Mouse (Mus musculus): Measurements from ENCODE around the gene Crocc.

The Crocc gene

DNA sequence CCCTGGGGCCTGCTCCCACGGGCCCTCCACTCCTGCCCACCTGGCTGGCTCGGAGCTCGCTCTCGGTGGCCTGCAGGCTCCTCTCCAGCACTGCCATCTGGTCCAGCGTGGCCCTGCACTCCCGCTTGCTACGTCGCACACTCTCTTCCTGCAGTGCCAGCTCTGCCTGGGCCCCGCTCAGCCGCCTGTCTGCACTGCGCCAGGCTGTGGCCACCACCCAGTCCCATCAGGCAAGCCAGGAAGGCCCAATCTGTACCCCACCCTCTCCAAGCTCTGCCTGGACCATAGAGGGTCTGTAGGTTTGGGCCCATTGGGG, 38.8 kb downstream of the Crocc start:
- DNase-seq (ENCODE audit: extremely low spot score, low read depth, low spot score) = no peak

DNA sequence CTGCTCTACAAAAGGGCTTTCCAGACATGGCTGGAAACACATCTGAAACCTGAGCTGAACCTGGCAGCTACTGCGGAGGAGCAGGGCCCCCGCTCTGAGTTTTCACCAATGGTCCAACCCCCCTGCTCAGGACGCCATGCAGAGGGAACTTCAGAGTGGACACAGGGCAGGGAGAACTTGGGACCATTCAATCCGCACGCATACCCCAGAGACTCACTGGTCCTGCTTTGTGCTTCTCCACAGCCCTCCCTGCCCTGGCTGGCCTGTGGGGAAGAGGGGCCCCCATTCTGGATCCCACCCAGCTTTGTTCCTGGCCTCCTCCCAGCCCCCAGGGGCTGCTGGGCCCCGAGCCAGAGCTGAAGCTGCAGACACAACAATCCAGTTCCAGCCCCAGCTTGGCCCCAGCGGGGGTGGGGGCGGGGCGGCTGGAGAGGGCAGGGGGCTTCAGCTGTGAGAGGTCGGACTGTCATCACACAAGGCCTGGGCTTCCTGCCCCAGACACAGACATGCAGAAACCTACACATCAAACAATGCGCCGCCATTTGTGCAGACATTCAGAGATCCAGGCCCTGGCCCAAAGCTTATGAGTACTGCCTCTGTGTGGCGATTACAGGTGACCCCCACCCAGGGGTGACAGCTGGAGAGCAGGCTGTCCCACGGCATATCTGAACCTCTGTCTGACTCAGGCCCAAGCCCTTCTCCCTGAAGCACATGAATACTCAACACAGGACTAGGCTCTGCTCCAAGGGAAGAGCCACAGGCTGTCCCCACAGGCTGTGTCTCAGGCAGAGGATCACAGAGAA, 39.3 kb downstream of the Crocc start:
- DNase-seq (ENCODE audit: extremely low spot score, low read depth, low spot score) = no peak

DNA sequence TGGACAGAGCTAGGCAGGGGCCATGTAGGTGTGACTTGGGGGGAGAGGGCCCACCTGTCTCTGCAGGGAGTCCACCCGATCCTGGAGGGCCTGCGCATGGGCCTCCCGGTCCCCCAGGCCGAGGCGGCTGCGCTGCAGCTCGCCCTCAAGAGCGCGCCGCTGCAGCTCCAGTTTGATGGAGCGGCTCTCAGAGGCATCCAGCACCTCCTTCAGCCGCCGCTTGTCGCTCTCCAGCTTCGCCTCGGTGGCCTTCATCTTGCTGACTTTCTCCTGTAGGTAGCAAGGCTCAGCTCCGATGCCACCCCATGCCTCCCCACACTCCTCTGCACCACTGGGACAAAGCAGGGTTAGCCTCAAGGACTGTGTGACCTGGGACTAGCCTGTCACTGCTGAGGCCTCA, 40.1 kb downstream of the Crocc start:
- DNase-seq (ENCODE audit: extremely low spot score, low read depth, low spot score) = no peak

DNA sequence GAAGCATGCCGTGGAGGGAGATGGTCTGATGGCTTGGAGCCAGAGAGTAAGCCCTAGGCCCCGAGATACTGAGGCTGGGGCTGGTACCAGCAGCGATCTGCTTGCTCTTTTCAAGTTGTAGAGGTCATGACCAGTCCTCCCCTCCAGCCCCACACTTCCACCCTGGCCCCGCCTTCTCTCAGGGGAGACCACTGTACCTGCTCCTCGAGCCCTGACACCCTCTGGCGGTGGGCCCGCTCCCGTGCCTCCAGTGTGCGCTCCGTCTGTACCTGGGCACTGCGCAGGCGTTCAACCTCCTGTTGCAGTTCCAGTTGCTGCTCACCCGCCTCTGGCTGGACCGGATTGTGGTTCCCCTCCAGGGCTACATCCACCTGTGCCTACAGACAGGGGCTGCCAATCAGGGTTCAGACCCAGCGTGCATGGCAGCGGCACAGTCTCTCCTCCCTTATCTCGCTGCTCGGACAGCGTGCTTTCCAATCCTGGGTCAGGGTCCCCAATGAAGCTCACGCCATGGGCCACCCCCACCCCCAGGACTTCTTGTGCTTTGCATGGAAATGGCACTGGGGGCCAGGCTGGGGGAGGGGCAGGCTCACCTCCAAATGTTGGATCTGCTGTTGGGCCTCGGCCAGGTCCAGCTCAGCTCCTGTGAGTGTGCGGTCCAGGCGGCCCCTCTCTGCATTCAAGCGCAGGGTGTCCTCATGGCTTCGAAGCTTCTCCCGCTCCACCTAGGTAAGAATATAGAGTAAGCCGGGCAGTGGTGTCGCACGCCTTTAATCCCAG, 42.5 kb downstream of the Crocc start:
- no peak for DNase-seq (ENCODE audit: extremely low spot score, low read depth, low spot score)

DNA sequence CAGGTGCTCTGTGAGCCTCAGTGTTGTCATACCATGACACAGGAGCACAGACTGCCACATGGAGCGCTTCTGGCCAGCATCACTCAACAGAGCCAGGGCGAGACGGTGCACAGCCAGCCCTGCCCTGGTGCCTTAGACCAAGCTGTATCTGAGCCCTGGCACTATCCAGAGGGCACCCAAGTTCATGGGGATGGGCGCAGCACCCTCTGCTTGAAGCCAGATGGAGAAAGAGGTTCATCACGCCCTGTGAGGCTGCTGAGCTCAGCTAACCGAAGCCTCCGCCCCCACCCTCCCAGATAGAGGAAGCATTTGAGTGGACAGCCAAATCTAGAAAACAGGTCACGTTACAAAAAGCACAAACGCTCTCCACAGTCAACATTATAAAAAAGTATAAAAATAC, 44.0 kb downstream of the Crocc start:
- DNase-seq (ENCODE audit: extremely low spot score, low read depth, low spot score) = no peak

DNA sequence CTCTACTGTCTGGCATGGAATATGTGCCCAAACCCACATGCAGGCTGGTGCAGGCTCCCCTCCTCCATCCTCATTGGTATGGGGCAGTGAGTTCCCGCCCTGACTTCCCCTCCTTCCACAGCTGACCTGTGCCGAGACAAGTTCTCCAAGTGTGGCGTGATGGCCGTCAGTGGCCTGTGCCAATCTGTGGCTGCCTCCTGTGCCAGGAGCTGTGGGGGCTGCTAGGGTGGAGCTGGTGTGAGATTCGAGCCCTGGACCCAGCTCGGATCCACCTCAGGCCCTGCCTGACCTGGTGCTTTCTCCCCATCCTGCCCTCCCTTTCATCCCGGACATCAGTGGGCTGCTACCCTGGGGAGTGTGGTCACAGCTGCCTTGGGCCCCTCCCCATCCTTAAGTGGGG, 45.0 kb downstream of the Crocc start:
- DNase-seq (ENCODE audit: extremely low spot score, low read depth, low spot score) = no peak

DNA sequence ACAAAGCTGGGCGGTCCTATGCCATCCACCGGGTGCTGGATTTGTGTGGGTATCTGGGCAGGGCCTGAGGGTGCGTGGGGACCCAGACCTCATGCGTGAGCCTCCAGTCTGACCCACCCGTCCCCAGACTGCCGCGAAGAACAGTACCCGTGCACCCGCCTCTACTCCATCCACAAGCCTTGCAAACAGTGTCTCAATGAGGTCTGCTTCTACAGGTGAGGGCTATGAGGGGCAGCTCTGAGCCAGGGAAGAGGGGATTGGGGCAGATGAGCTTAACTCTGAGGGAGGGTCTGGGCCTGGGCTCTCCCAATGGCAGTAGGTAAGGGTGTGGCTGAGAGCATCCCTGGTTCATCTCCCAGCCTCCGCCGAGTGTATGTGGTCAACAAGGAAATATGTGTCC, 45.5 kb downstream of the Crocc start:
- no peak for DNase-seq (ENCODE audit: extremely low spot score, low read depth, low spot score)

DNA sequence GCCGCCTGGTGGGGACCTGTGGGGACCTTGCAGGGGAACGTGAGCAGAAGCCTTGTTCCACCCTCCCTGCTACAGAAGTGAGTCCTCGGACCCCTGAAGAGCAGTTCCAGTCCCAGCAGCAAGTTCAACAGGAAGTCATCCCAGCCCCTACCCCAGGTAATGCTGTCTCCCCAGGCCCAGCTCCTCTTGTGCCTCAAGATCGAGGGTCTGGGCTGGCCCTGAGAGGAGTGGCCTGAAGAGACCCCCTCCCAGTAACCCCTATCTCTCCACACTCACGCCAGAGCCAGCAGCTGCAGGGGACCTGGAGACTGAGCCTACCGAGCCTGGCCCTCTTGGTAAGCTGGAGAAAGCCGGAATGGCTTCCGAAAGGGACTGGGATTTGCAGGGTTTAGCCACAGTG, 46.2 kb downstream of the Crocc start:
- DNase-seq (ENCODE audit: extremely low spot score, low read depth, low spot score) = no peak

DNA sequence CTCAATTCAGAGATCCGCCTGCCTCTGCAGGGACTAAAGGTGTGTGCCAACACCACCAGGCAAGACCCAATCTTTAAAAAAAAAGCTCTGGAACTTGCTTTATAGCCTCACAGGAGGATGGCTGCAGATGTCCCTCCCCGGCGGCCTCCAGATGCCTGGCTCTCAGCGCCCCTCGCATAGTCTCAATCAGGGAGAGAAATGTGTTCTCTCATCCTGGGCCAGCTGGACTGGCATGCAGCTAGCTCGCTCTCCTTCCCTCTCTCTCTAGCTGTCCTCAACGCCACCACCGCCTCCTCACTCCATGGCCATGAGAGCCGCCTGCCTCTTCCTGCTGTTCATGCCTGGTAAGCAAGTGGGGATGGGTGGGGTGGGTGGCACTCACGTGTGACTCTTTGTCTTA, 47.8 kb downstream of the Crocc start:
- no peak for DNase-seq (ENCODE audit: extremely low spot score, low read depth, low spot score)

DNA sequence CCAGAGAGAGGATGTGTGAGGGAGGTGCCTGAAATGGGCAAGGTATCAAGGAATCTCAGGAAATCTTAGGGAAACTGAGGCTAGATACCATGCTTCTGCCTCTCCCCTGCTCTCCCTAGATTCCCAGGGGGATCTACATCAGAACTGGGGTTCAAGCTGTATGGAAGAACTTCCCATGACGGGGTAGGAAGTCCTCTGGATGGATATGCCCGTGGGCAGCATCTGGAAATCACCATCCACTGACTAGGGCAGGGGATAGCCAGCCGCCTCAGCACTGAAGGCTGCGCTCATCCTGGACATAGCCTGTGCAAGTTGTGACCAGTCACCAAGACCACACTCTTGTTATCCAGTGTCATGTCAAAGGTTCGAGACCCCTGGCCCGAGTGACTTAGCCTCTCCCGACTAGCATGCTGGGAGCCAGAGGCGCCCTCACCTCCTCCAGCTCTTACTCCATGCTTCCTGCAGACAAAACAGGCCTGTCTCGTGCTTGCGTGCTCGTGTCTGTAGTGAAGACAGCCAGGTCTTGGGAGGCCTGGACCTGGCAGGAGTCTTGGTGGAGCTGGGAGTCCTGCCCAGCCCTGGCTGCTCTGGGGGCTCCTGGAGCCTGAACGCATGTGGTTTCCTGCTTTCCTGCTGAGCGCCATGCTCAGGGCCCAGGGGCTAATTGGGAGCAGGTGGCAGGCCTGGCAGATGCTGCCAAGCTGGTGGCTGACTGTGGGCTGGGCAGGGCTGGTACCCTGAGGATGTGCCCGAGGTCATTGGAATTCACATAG, 48.6 kb downstream of the Crocc start:
- no peak for DNase-seq (ENCODE audit: extremely low spot score, low read depth, low spot score)

DNA sequence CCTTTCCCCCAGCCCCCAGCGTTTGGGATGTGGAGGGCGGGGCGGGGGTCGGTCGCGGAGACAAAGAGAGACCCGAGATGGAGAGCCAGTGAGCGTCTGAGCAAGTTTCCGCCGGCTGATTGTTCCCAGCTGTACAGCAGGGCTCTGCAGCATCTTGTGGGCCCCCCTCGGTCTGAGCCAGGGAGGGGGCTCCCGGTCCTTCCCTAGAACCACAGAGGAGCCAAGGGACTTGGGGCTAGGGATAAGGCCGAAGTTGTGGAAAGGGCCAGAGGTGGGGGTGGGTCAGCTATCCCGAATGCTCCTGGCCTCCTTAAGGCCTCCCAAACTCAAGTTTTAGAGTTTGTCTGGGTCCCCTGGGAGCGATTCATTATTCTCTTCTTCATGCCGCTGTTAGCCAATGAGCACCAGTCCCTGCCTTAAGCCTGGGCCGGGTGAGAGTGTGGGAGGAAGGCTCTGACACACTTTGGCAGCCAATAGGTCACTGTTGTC, 49.4 kb downstream of the Crocc start:
- DNase-seq (ENCODE audit: extremely low spot score, low read depth, low spot score) = no peak

DNA sequence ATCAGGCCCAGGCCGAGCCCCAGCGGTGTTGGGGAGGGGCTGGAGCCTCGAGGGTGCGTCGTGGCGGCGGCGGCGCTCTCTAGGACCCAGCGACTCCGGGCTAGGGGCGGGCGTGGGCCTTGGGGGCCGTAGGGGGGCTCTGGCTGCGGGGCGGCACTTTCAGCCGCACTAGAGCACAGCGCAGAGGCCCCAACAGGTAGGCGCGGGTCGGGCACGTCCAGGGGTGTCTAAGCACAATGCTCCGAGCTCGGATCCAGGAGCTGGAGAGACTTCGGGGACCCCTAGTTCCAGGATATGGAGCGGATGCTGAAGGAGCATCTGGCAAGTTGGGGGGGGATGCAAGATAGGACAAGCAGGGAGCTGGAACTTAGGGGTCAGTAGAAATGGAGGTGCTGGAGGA, 49.8 kb downstream of the Crocc start:
- DNase-seq (ENCODE audit: extremely low spot score, low read depth, low spot score) = no peak

DNA sequence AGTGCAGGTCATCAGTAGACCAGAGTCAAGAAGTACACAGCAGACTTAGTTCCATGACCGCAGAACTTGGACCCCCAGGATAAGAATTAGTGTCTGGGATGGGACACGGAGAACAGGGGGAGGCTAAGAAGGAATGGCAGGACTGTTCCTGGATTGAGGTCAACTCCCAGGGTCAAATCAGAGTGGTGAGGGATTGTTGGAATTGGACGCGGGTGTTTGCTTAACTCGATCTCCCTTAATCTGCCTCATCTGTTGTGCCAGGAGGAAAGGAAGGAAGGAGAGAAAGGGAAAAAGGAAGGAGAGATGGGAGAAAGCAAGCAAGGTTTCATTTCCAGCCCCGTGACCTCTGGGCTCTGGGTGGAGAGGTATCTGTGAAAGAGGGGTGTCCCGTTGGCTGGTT, 50.2 kb downstream of the Crocc start, which contains the start of gene Mfap2:
TSS of gene Mfap2 (plus strand) at position 301 of the 400 bp plus-strand sequence.
- no peak for DNase-seq (ENCODE audit: extremely low spot score, low read depth, low spot score)

DNA sequence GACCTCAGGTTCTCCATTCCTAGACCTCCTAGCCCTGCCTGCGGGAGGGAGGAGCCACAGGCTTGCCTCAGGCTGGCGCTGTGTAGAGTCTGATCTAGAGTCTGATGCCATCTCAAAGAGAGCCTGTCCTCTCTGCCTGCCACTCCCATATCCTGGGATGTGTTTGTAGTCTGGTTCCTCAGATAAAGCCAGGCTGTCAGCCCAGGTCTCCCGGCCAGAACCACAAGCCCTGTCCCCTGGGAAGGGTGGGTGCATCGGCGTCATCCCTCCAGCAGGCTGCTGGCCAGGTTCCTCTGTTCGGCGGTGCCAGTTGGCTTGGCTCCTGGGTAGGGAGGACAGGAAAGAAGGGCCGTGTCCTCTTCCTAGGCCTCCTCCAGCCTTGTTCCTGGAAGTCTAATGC, 52.3 kb downstream of the Crocc start:
- DNase-seq (ENCODE audit: extremely low spot score, low read depth, low spot score) = no peak

DNA sequence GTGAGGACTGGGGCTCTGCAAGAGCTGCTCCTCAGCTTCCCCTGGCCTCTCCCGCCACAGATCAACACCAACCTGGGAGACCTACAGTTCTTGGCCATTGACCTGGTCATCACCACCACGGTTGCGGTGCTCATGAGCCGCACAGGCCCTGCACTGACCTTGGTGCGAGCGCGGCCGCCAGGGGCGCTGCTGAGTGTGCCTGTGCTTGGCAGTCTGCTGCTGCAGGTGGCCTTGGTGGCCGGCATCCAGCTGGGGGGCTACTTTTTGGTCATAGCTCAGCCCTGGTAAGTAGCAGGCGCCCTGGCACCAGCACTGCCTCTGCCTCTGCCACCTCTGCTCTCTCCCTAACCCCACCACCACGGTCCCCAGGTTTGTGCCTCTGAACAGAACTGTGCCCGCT, 54.4 kb downstream of the Crocc start:
- no peak for DNase-seq (ENCODE audit: extremely low spot score, low read depth, low spot score)

DNA sequence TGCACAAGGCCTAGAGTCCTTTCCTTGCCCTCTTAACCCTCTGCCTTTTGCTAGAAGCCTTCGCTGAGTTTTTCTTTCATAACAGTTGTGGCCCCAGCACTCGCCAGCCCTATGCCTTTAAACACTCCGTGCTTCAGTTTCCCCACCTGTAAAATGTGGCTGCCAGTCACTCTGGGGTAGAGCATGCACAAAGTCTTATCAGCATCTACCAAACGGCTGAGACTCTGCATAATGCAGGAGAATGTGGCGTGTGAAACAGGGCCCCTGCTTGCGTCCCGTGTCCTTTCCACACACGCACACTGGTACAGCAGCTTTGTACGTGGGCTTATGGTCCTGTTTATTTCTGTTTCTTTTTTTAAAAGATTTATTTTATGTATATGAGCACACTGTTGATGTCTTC, 63.5 kb downstream of the Crocc start:
- no peak for DNase-seq (ENCODE audit: extremely low spot score, low read depth, low spot score)

DNA sequence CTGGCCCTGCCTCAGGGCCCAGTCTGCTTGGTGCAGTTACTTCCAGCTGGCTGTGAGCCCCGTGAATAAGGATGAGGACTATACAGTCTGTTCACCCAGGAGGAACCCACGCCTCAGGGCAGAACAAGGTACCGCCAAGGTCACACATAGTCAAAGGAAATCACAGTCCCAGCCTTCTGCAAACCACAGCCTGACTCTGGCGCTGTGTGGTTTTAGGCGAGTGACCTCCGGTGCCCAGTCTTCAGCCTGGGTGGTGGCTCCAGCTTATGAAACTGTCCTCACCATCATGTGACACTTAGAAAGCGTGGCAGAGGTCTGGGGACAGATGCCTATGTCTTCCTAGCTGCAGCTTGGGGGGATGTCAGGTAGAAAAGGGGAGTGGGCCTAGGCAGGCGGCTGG, 64.5 kb downstream of the Crocc start:
- DNase-seq (ENCODE audit: extremely low spot score, low read depth, low spot score) = no peak

DNA sequence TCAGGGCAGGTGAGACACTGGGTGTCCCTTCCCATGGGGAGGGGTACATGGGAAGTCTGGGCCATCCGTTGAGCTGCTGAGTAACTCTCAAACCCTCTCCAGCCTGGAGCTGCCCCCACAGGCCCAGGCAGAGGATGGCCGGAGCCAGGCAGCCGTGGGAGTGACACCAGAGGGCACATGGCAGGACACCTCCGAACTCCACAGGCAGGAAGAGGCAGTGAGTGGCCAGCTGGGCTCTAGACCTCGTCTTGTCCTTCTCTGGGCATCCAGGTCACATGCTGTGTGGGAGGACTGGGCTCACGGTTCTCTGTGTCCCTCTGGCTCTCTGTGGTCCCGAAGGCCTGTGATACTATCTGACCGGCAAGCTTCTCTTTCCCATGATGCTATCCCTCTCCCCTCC, 66.5 kb downstream of the Crocc start:
- DNase-seq (ENCODE audit: extremely low spot score, low read depth, low spot score) = no peak

DNA sequence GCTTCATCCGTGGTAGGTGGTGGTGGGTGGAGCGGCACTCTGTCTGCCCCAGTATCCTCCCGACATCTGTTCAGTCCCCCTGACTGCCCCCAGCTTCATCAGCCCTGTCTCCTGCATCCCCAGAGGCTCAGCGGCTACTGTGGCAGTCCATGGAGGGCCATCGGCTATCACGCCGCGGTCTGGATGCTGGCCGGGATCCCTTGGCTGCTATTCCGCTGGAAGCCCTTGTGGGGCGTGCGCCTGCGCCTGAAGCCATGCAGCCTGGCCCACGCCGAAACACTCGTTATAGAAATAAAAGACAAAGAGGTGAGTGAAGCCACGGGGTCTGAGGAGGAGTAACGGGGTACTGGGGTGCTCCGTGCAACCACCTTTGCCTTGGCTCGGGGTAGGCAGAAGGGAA, 68.1 kb downstream of the Crocc start:
- no peak for DNase-seq (ENCODE audit: extremely low spot score, low read depth, low spot score)

DNA sequence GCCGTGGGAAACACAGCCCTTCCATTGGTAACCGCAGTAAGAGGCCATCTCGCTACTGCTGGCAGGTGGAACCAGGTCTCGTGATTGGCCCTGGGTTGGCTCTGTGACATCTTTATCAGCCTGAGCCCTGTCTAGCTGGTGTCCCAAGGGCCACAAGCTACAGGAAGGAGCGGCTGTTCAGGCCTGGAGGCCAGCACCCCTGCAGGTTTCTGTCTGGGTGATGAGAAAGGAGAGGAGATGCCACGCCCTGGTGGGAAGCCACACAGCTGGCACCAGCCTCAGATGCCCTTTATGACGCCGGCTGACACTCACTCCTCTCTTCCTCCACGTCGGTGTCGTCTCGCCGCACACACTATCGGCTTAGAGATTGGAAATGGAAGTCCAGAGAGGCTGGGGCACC, 70.9 kb downstream of the Crocc start:
- no peak for DNase-seq (ENCODE audit: extremely low spot score, low read depth, low spot score)

DNA sequence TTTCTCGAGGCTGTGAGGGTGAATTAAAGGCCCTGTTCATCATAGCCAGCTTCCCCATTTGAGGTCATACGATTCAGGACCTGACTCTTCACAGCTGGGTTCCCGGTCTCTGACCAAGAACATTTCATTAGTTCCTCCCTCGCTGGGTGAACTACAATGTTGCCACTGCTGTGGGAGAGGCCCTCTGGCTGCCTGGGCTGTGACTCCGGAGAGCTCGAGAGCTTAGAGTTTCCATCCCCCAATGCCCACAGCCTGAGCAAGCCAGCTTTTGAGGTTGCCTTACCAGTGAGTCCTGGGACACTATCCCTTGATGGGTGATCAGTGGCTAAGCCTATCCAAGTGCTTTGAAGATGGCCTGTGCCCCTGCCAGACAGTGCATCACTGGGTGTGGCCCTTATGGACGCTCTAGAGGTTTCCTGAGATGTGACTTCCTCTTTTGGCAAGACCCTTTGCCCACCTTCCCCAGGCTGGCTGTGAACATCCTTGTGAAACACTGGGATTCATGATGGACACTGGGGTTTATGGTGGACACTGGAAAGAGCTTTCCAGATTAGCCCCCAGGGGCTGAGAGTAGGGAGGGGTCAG, 71.6 kb downstream of the Crocc start:
- no peak for DNase-seq (ENCODE audit: extremely low spot score, low read depth, low spot score)
